Mouse (Mus musculus) liver, postnatal 0 days (tissue): Measurements from ENCODE around the gene Ndfip2.

Experiments
- CTCF ChIP-seq: sonication (generic); IDR thresholded peaks from 2 replicates; pipeline ENCODE4 v1.5.1; 2016; ENCODE audit warnings: antibody characterized with exemption, low read depth
- EP300 ChIP-seq: IDR thresholded peaks from 2 replicates; pipeline ENCODE4 v1.6.1; 2016; ENCODE audit warnings: antibody characterized with exemption, low read depth, mild to moderate bottlenecking

- TF ChIP-seq CTCF, result peak; percentile 17; the same call in 1 of the 2 replicates
- TF ChIP-seq EP300, result no peak
Observed at GRCm38 (mm10) chr14:105225790-105226189, 32.6 kb upstream of the Ndfip2 start.
